Mouse (Mus musculus): ENCODE measurements around the gene Pkm.
A peak's percentile ranks its signal among the peaks of the same experiment; 100 is the strongest.

Pkm gene

DNA sequence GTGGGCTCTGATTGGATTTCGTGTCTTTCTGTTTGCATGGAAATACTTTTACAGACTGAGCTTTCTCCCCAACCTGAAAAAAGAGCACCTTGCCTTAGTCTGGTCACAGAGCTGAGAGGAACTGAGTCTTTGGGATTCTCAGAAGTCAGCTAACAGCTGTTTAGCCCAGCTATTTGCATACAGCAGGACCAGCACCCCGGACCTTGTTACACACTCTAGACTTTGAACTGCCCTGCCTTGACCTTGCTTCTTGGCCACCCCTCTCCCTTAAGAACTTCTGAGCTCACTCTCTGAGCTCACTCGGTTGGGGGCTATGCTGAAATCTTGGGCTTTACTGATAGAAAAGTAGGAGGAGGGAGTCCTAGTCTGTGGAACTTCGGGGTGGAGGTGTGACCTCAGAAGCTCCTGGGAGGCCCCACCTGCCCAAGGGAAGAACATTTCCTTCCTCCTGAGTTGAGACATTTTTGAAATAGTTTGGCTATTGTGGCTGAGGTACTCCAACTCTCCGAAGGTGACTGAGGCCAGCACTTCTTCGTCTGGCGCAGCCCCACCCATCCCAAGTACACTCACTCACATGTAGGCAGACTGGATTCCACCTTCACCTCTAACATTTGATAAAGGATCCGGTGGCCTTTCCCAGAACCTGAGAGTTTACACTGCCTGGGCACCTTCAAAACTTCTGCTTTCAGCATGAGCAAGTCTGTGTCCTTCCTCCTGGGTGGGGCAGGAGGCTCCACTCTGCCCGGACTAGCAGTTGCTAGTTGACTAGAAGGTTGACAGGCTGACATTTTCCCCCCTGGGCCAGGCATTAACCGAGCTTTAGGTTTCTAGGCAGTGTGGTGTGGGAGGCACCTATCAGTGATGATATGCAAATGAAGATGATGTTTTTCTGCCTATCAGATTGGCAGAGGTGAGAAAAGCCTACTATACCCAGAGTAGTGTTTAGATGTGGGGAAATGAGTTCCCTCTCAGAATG is 51.0 kb downstream of the Pkm start:
- no peak for DNase-seq (ENCODE audit: low read depth, low spot score)

DNA sequence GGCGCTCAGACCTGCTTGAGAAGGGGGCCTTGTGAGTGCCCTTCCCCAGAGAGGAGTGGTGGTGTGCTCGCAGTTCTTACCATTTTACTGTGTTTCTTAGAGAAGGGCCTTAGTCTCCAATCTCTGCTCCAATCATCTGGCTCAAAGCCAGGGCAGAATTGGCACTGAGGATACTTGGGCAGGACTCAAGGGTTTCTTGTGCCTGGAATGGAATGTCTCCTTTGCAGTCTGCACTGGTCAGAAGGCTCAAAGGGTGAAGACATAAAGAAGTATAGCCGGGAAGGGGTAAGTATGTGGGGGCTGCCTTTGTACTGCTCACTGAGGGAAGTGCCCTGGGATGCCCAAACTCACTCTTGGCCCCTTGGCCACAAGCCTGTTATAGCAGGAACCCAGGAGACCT is 53.1 kb downstream of the Pkm start:
- DNase-seq (ENCODE audit: low read depth, low spot score): no peak

DNA sequence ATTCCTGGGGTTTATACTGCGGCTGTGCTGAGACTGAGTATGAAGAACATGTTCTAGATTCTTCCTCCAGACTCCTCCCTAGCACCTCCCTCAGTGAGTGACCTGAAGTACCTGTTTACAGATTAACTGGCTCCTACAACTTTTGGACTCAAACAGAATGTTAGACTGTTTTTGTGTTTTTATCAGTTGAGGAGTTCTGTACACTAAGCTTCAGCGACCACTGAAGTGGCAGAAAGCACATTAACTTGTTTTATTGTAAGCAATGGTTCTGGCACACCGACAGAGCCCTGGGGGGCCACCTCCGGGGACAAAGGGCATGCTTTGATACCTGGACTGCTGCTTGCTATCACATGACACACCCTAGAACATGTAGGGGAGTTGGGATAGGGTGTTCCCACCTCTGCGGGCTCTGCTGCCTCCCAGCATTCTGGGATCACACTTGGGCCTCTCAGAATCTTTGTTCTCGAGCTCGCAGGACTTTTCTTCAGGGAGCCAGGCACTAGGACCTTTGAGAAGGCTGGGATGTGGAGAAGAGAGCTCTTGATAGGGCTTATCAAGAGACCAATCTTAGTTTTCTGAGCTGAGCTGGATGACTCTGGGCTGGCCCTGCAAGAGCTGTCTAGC is 60.2 kb downstream of the Pkm start:
- DNase-seq (ENCODE audit: low read depth, low spot score): no peak

DNA sequence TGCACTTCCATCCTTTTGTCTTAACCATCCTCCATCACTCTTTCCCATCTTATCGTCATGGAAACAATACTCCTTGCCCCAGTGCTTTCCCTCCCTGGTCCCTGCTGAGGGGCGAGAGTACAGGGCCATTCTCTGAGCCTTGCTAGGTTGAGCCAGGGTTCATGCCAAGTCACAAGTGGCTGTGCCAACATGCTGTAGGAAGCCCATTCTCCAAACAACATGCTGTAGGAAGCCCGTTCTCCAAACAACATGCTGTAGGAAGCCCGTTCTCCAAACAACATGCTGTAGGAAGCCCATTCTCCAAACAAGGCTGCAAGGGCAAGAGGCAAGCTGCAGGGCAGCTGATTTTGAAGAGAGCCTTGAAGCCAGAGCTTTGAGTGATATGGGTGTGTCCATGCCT is 62.1 kb downstream of the Pkm start:
- DNase-seq (ENCODE audit: low read depth, low spot score): no peak

DNA sequence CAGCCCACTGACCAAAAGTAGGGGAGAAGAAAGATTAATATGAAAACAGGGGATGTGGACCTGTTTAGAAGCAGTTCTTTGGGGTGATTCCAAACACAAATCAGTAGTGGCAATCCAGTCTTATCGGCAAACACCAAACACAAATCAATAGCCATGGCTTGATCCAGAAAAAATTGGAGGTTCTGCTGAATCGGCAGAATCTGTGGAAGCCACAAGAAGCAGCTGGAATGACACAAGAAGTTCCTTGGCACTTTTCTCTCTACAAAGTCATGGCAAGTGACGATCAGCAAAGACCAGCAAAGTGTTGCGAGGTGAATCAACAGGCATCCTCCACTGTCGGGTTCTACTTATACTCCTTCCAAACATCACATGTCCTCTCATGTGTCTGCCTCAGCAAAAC is 65.0 kb downstream of the Pkm start:
- DNase-seq (ENCODE audit: low read depth, low spot score): no peak

DNA sequence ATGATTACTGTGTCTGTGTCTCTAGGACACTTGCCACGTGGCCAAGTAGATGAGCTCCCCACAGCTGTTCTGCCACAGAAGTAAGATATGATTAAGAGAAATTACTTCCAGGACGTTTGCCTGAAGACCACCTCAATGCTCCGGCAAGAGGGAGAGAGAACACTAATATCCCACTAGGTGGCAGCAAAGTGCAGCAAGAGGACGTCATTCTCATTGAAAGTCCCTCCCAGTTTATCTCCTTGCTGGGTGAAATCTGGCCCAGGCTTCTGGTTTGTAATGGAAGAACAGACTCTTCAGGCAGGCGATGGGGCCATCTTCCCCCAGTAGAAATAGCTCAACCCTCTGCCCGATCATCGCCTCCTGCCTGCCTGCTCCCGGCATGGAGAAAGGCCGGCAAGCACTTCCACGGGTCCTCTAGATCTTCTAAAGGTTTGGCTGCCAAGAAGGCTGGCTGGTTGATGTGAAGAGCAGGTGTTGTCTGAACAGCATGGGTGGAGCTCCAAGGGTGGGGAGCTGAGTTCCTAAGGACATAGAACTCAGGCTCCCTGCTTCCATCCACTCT is 67.0 kb downstream of the Pkm start:
- peak; percentile 90 for DNase-seq (ENCODE audit: low read depth, low spot score)

DNA sequence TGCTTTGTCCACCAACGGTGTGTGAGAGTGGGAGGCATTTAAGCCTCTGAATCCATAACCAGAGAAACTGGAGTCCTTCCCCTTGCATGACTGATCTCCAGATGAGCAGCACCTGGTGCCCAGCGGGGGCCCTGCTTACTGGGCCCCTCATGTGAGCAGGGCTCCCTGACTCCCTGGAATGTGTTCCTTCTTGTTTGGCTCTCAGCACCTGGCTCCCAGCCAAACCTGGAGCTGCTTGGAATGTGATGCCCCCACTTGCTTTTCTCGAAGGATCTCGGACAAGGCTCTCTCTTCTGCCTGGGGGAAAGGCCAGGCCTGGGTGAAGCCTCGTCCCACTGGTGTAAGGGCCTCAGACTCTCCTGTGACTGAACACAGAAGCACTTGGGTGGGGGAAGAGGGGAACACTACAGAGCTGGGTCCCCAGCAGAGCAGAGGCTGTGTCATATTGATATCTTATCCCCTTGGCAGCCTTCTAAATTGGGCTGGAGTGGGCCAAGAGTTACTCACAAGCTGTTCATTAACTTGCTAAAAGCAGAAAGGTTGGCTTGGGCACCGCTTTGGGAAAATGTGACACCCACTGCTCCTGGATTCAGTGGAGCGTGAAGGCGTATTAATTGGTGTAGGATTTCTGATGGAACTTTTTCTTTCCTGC is 67.7 kb downstream of the Pkm start:
- DNase-seq (ENCODE audit: low read depth, low spot score): peak; percentile 37

DNA sequence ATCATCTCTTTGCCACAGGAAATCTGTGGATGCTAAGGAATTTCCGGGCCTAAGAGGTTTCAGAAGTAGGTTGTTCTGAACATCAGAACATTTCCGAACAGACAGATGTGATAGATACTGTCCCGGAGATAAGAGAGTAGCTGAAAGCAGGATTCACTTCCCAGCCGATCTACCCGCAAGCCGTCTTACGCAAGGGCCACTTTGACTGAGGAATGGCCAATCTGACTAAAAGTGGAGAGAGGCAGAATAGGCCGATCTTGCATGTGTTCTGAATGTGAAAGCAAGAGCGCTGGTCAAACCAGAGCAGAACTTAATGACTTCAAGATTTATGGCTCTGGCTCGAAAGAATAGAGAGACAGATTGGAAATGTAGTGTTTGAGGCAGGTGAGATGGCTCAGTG is 69.3 kb downstream of the Pkm start:
- no peak for DNase-seq (ENCODE audit: low read depth, low spot score)

DNA sequence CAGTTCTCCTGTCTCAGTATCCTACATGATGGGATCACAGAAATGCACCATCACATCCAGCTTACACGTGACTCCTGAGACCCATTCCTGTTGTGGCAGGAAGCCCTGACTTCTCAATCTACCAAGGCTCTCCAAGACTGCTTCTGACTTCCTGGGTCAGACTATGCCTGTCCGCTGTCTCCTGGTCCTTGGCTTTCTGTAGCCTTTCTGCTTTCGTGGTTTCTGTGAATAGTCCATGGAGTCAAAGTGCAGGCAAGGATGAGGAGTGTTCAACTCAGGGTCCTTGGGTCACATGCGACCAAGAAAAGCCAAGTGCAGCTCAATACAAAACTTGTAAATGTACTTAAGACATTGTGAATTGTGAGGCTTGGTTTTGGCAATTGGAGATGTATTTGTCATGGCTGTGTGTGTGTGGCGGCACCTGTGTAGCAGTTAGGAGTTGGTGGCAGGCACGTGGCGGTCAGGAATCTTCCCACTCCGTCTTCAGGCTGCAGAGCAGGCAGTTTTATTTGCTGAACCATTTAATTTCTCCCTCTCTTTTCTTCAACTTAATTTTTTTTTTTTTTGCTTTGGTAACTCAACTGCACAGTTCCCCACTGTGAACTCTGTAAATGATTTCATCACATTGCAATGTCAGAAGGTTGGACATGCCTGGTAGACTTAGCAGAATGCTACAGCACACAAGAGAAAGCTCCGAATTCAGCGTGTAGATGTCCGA is 71.6 kb downstream of the Pkm start:
- DNase-seq (ENCODE audit: low read depth, low spot score): no peak
